Mouse (Mus musculus) cerebellum, adult 2 months (tissue): ENCODE measurements around the gene Cyp2j9.

Source experiments
- CTCF ChIP-seq: fragments of 200-500 bp; IDR thresholded peaks from 2 replicates; pipeline ENCODE4 v1.5.1; 2011; ENCODE audit warnings: low read depth, mild to moderate bottlenecking, control low read depth, low read length, moderate library complexity, borderline replicate concordance; ENCODE audit not compliant: insufficient read depth
- POLR2A ChIP-seq: fragments of 200-500 bp; IDR thresholded peaks from 2 replicates; pipeline ENCODE4 v1.6.1; 2011; ENCODE audit warnings: low read length, control low read depth, borderline replicate concordance; ENCODE audit not compliant: insufficient read depth

DNA sequence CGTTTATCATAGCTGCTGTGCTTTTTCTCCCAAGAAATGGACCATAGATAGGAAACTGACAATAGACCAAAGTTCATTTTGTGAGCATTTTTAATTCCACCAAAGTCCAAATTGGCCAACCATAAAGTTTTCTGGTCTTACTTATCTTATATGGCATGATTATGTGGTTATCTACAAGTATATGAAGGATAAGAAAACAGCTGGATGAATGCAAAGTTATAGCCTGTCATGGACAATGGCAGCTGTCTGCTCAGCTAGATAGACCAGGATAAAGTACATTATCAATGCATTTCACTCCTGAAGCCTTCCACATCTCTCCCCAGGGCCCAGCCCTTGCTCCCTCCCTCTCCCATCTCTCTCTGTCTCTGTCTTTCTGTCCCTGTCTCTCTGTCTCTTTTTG lies 30.9 kb downstream of the Cyp2j9 start:
- TF ChIP-seq POLR2A (no peak), CTCF (no peak)
